8 mouse cellular contexts compared by ENCODE assay signal in genomic region chr9:21290589-21290988, GRCm38 (mm10). TPM values are rescaled to one million over a fixed set of nuclear protein-coding genes. Genes with fewer than 3 reads are reported as not detected.
A peak's percentile ranks its signal among the peaks of the same experiment; 100 is the strongest.
DNase-seq lines count a peak whose midpoint lies in the region; ATAC-seq and TF ChIP-seq lines count a peak whose summit lies in the region.

No protein-coding gene starts in this region.

- H3K9me3 ChIP-seq in heart, embryonic 12.5 days (replicated peaks) = no peaks in the 10 kb centered on the region
- no peaks in the 10 kb centered on the region for H3K9me3 ChIP-seq in forebrain, embryonic 16.5 days (ENCODE audit: control insufficient read depth, low read length)

- 1% methylated on average over 20 of the region's 20 CpGs for WGBS in heart, embryonic 12.5 days
- WGBS in thymus, adult 2 months = under 1% methylated on average over 20 of the region's 20 CpGs
- WGBS in forebrain, embryonic 16.5 days = 1% methylated on average over 20 of the region's 20 CpGs

- peak overlapping the region; percentile 65 for H3K4me3 ChIP-seq in heart, embryonic 12.5 days
- peak overlapping the region; percentile 85 for H3K4me3 ChIP-seq in thymus, adult 2 months (ENCODE audit: control insufficient read depth, insufficient read depth, low read length)
- H3K4me3 ChIP-seq in forebrain, embryonic 16.5 days (replicated peaks; ENCODE audit: low read length) = peak overlapping the region; percentile 80

- H3K9ac ChIP-seq in heart, embryonic 12.5 days = peak overlapping the region; percentile 78
- peak overlapping the region; percentile 65 for H3K9ac ChIP-seq in forebrain, embryonic 16.5 days (replicated peaks; ENCODE audit: low read depth, low read length)

- no peak for ATAC-seq in heart, embryonic 12.5 days (ENCODE audit: insufficient number of reproducible peaks, low FRiP score)
- ATAC-seq in forebrain, embryonic 16.5 days = no peak
- peak; percentile 1 for ATAC-seq in megakaryocyte progenitor cell, adult 5-6 weeks (replicated peaks; ENCODE audit: poor library complexity)

- peaks cover 29% of the 10 kb centered on the region for H3K4me1 ChIP-seq in heart, embryonic 12.5 days (replicated peaks)
- peaks cover 17% of the 10 kb centered on the region for H3K4me1 ChIP-seq in thymus, adult 2 months (replicated peaks; ENCODE audit: control insufficient read depth, insufficient read depth, low read length)
- peaks cover 30% of the 10 kb centered on the region for H3K4me1 ChIP-seq in forebrain, embryonic 16.5 days (replicated peaks; ENCODE audit: control insufficient read depth, insufficient read depth, low read length)

- no peak for DNase-seq in heart, postnatal 10 days
- DNase-seq in thymus, adult 2 months = no peak
- DNase-seq in thymus, postnatal 4 days = no peak
- DNase-seq in retina, embryonic 14.5 days (ENCODE audit: low spot score) = no peak
- DNase-seq in adrenal gland, adult 2 months = no peak

- intact Hi-C loops in heart, postnatal 10 days (cut with DNase I) = loop anchor here (2.0 kb wide), 1 partner anchor 52 kb away; the partner anchor contains the start of gene Keap1

- no peaks in the 10 kb centered on the region for H3K27me3 ChIP-seq in heart, embryonic 12.5 days (replicated peaks)
- no peaks in the 10 kb centered on the region for H3K27me3 ChIP-seq in thymus, adult 2 months (ENCODE audit: control insufficient read depth, insufficient read depth, low read length)
- no peaks in the 10 kb centered on the region for H3K27me3 ChIP-seq in forebrain, embryonic 16.5 days (replicated peaks; ENCODE audit: control insufficient read depth, insufficient read depth, low read length)

- peak overlapping the region; percentile 87 for H3K4me2 ChIP-seq in heart, embryonic 12.5 days
- peak overlapping the region; percentile 66 for H3K4me2 ChIP-seq in forebrain, embryonic 16.5 days (ENCODE audit: low read length)

- no peak for TF ChIP-seq CTCF in thymus, adult 2 months (IDR thresholded peaks at IDR 0.05; ENCODE audit: borderline replicate concordance, control insufficient read depth, extremely low read depth, insufficient read depth, low read length, poor library complexity)

- no peak for TF ChIP-seq POLR2A in thymus, adult 2 months (IDR thresholded peaks at IDR 0.05; ENCODE audit: control insufficient read depth, extremely low read depth, insufficient read depth, low read length, poor library complexity)

- H3K36me3 ChIP-seq in heart, embryonic 12.5 days = peaks cover 8% of the 10 kb centered on the region
- no peaks in the 10 kb centered on the region for H3K36me3 ChIP-seq in thymus, adult 2 months (ENCODE audit: control insufficient read depth, insufficient read depth, low read length)
- no peaks in the 10 kb centered on the region for H3K36me3 ChIP-seq in forebrain, embryonic 16.5 days (ENCODE audit: control insufficient read depth, insufficient read depth)

- H3K27ac ChIP-seq in heart, embryonic 12.5 days (ENCODE audit: poor library complexity, severe bottlenecking) = peak overlapping the region; percentile 77
- peak overlapping the region; percentile 72 for H3K27ac ChIP-seq in thymus, adult 2 months (ENCODE audit: control insufficient read depth, insufficient read depth, low read length)
- peak overlapping the region; percentile 56 for H3K27ac ChIP-seq in forebrain, embryonic 16.5 days (ENCODE audit: low read length)

RNA-seq across cellular contexts. Expression of gene Cdkn2d, which starts 0.6 kb away (rescaled TPM):
- polyA plus RNA-seq in heart, embryonic 12.5 days (2016; fragmentation: Nextera tagmentation; extraction: Ambion mirVana) = 88.5 and 89.2 TPM in 2 replicates
- 10 to 100 TPM; 24.5 to 25.3 TPM for total RNA-seq in heart, postnatal 10 days (2021)
- polyA plus RNA-seq in thymus, adult 2 months (2012; rRNA removed) = 319 and 330 TPM in 2 replicates
- polyA plus RNA-seq in forebrain, embryonic 16.5 days (2015; fragmentation: Nextera tagmentation; extraction: Ambion mirVana) = 85.1 and 97.7 TPM in 2 replicates
- total RNA-seq in megakaryocyte progenitor cell, adult 5-6 weeks (2015) = 24.1 and 24.3 TPM in 2 replicates
- 11.2 and 16.1 TPM in 2 replicates for total RNA-seq in megakaryocyte progenitor cell, adult 5-6 weeks (2017)
- total RNA-seq in adrenal gland, adult 2 months (2021) = 10 to 100 TPM in 1 of 2 experiments, 1 to 10 TPM in 1; 6.0 to 20.3 TPM
- polyA plus RNA-seq in adrenal gland, adult 2 months (2012; rRNA removed) = 36.0 and 42.9 TPM in 2 replicates

RNA-seq across cellular contexts. Expression of gene Kri1, which starts 2.8 kb away (rescaled TPM):
- polyA plus RNA-seq in heart, embryonic 12.5 days (2016; fragmentation: Nextera tagmentation; extraction: Ambion mirVana) = 11.9 and 13.6 TPM in 2 replicates
- total RNA-seq in heart, postnatal 10 days (2021) = 10 to 100 TPM; 18.9 to 19.7 TPM
- 56.5 and 57.9 TPM in 2 replicates for polyA plus RNA-seq in thymus, adult 2 months (2012; rRNA removed)
- polyA plus RNA-seq in forebrain, embryonic 16.5 days (2015; fragmentation: Nextera tagmentation; extraction: Ambion mirVana) = 18.3 and 20.1 TPM in 2 replicates
- 33.8 and 38.8 TPM in 2 replicates for total RNA-seq in megakaryocyte progenitor cell, adult 5-6 weeks (2015)
- total RNA-seq in megakaryocyte progenitor cell, adult 5-6 weeks (2017) = 83.1 and 87.6 TPM in 2 replicates
- 10 to 100 TPM; 27.3 to 38.5 TPM for total RNA-seq in adrenal gland, adult 2 months (2021)
- 11.7 and 14.4 TPM in 2 replicates for polyA plus RNA-seq in adrenal gland, adult 2 months (2012; rRNA removed)

RNA-seq across cellular contexts. Expression of gene Ap1m2, which starts 21.5 kb away (rescaled TPM):
- polyA plus RNA-seq in heart, embryonic 12.5 days (2016; fragmentation: Nextera tagmentation; extraction: Ambion mirVana) = 0.23 and 0.58 TPM in 2 replicates
- total RNA-seq in heart, postnatal 10 days (2021) = not detected
- 9.6 and 11.1 TPM in 2 replicates for polyA plus RNA-seq in thymus, adult 2 months (2012; rRNA removed)
- 1.8 and 2.9 TPM in 2 replicates for polyA plus RNA-seq in forebrain, embryonic 16.5 days (2015; fragmentation: Nextera tagmentation; extraction: Ambion mirVana)
- 0.32 and 0.57 TPM in 2 replicates for total RNA-seq in megakaryocyte progenitor cell, adult 5-6 weeks (2015)
- total RNA-seq in megakaryocyte progenitor cell, adult 5-6 weeks (2017) = 0.44 and 2.8 TPM in 2 replicates
- total RNA-seq in adrenal gland, adult 2 months (2021) = not detected
- polyA plus RNA-seq in adrenal gland, adult 2 months (2012; rRNA removed) = not detected in 2 replicates

RNA-seq across cellular contexts. Expression of gene Atg4d, which starts 25.5 kb away (rescaled TPM):
- 43.8 and 47.8 TPM in 2 replicates for polyA plus RNA-seq in heart, embryonic 12.5 days (2016; fragmentation: Nextera tagmentation; extraction: Ambion mirVana)
- 10 to 100 TPM; 67.6 to 69.6 TPM for total RNA-seq in heart, postnatal 10 days (2021)
- polyA plus RNA-seq in thymus, adult 2 months (2012; rRNA removed) = 84.3 and 87.7 TPM in 2 replicates
- polyA plus RNA-seq in forebrain, embryonic 16.5 days (2015; fragmentation: Nextera tagmentation; extraction: Ambion mirVana) = 47.6 and 51.8 TPM in 2 replicates
- total RNA-seq in megakaryocyte progenitor cell, adult 5-6 weeks (2015) = 3.9 and 5.0 TPM in 2 replicates
- 6.1 and 7.0 TPM in 2 replicates for total RNA-seq in megakaryocyte progenitor cell, adult 5-6 weeks (2017)
- total RNA-seq in adrenal gland, adult 2 months (2021) = 10 to 100 TPM; 25.9 to 47.0 TPM
- polyA plus RNA-seq in adrenal gland, adult 2 months (2012; rRNA removed) = 36.2 and 42.9 TPM in 2 replicates

RNA-seq across cellular contexts. Expression of gene Slc44a2, which starts 29.9 kb away (rescaled TPM):
- polyA plus RNA-seq in heart, embryonic 12.5 days (2016; fragmentation: Nextera tagmentation; extraction: Ambion mirVana) = 69.1 and 73.6 TPM in 2 replicates
- total RNA-seq in heart, postnatal 10 days (2021) = 10 to 100 TPM; 86.7 to 95.4 TPM
- 477 and 505 TPM in 2 replicates for polyA plus RNA-seq in thymus, adult 2 months (2012; rRNA removed)
- polyA plus RNA-seq in forebrain, embryonic 16.5 days (2015; fragmentation: Nextera tagmentation; extraction: Ambion mirVana) = 86.2 and 88.7 TPM in 2 replicates
- total RNA-seq in megakaryocyte progenitor cell, adult 5-6 weeks (2015) = 80.9 and 85.5 TPM in 2 replicates
- total RNA-seq in megakaryocyte progenitor cell, adult 5-6 weeks (2017) = 66.8 and 68.2 TPM in 2 replicates
- total RNA-seq in adrenal gland, adult 2 months (2021) = 10 to 100 TPM; 30.9 to 56.0 TPM
- polyA plus RNA-seq in adrenal gland, adult 2 months (2012; rRNA removed) = 27.1 and 27.2 TPM in 2 replicates
